Comparison of ENCODE assay signal across 15 mouse cellular contexts in the genomic region with DNA sequence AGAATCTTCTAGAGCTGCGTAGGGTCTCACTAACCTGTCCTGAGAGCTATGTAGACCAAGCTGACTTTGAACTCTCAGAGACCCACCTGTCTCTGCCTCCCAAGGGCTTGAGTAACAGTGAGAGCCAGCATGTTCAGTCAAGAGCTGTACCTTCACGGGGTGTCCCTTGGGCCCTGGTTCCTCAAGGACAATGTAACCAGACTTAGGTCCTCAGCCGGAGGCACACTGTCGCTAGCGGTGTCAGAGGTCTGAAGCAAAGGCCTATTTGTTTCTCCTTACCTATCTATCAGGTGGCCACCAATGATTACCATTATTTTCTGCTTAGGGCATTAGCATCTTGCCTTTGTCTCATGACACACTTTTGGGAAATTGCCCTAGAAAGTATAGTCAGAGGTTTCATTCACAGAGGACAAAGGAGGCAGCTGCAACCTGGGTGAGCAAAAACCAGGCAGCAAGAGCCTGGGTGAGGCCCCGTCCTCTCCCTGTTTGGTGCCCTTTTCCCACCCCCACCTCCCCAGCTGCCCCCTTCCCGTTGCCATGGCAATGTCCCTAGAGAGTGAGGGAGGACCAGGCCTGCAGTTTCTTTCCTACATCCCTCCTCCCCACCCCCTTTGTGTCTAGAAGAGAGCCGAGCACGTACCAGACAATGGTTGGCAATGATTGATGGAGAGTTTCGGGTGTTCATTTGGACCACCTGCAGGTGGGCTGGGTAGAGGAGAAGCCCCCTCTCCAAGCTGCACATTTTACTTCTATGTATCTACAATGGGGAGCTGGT.
DNase-seq lines count a peak whose midpoint lies in the region; ATAC-seq and TF ChIP-seq lines count a peak whose summit lies in the region.
"Had no signal": no experiment of that assay in that cellular context is flagged by ENCODE, and none has a peak within 500 bp of the region (broad histone marks: within the 10 kb centered on the region; RNA-seq: fewer than 3 reads in every experiment).

No protein-coding gene starts in this region.

- DNase-seq in left cerebral cortex, postnatal 4 days: peak; percentile 47
- DNase-seq in left cerebral cortex, adult 2 months (ENCODE audit: extremely low spot score in 1 of 2, low spot score in 2 of 2): no peak
- DNase-seq in forebrain, postnatal 0 days: no peak
- DNase-seq in retina, embryonic 14.5 days (ENCODE audit: low spot score): peak; percentile 36
- DNase-seq in kidney, postnatal 10 days: no peak
- no peak for DNase-seq in frontal cortex, postnatal 25 days (ENCODE audit: low spot score in 2 of 2)
- DNase-seq in B cell, adult 2 months: no peak
- DNase-seq: cerebellum, adult 11-12 months; heart, postnatal 36 days; kidney, adult 9 months; layer of hippocampus, adult 9-11 months; thymus, postnatal 14 days had no signal

- intact Hi-C loops in left cerebral cortex, postnatal 4 days (cut with DNase I): no loop called here
- intact Hi-C loops in left cerebral cortex, adult 2 months (cut with DNase I): no loop called here

- no peaks in the 10 kb centered on the region for H3K36me3 ChIP-seq in forebrain, postnatal 0 days (ENCODE audit: insufficient read depth)
- no peaks in the 10 kb centered on the region for H3K36me3 ChIP-seq in midbrain, embryonic 12.5 days
- H3K36me3 ChIP-seq: embryonic facial prominence, embryonic 13.5 days; limb, embryonic 10.5 days had no signal

- no peaks in the 10 kb centered on the region for H3K9me3 ChIP-seq in forebrain, postnatal 0 days (ENCODE audit: low read length)
- H3K9me3 ChIP-seq in midbrain, embryonic 12.5 days: no peaks in the 10 kb centered on the region
- H3K9me3 ChIP-seq: embryonic facial prominence, embryonic 13.5 days; limb, embryonic 10.5 days had no signal

- H3K9ac ChIP-seq in forebrain, postnatal 0 days: no peak overlapping the region
- H3K9ac ChIP-seq in midbrain, embryonic 12.5 days (replicated peaks): no peak overlapping the region
- H3K9ac ChIP-seq: embryonic facial prominence, embryonic 13.5 days had no signal

- no peak overlapping the region for H3K27ac ChIP-seq in left cerebral cortex, adult 2 months
- H3K27ac ChIP-seq in forebrain, postnatal 0 days (ENCODE audit: low read depth, low read length): no peak overlapping the region
- H3K27ac ChIP-seq in midbrain, embryonic 12.5 days (replicated peaks): 0 out of 2 replicates have a peak overlapping the region, but pooled peaks have one; percentile 1
- H3K27ac ChIP-seq: embryonic facial prominence, embryonic 13.5 days; limb, embryonic 10.5 days had no signal

- TF ChIP-seq CTCF in left cerebral cortex, adult 2 months (IDR thresholded peaks at IDR 0.05): no peak
- no peak for TF ChIP-seq CTCF in forebrain, postnatal 0 days (IDR thresholded peaks at IDR 0.05; ENCODE audit: low read depth)

- 53% methylated on average over 10 of the region's 10 CpGs for WGBS in forebrain, postnatal 0 days
- 55% methylated on average over 10 of the region's 10 CpGs for WGBS in midbrain, embryonic 12.5 days

- ATAC-seq in forebrain, postnatal 0 days: peak; percentile 50
- ATAC-seq in midbrain, embryonic 12.5 days (ENCODE audit: low FRiP score, low read depth): peak; percentile 87

- no peak overlapping the region for H3K4me3 ChIP-seq in left cerebral cortex, adult 2 months
- no peak overlapping the region for H3K4me3 ChIP-seq in forebrain, postnatal 0 days (ENCODE audit: low read depth, low read length)
- no peak overlapping the region for H3K4me3 ChIP-seq in midbrain, embryonic 12.5 days
- H3K4me3 ChIP-seq: embryonic facial prominence, embryonic 13.5 days; limb, embryonic 10.5 days had no signal

- no peak overlapping the region for H3K4me2 ChIP-seq in forebrain, postnatal 0 days (ENCODE audit: low read depth)
- no peak overlapping the region for H3K4me2 ChIP-seq in midbrain, embryonic 12.5 days (replicated peaks)
- H3K4me2 ChIP-seq: embryonic facial prominence, embryonic 13.5 days had no signal

- no peaks in the 10 kb centered on the region for H3K27me3 ChIP-seq in forebrain, postnatal 0 days (ENCODE audit: insufficient read depth, low read length)
- H3K27me3 ChIP-seq in midbrain, embryonic 12.5 days: peaks cover 8% of the 10 kb centered on the region; the same call in 1 of the 2 replicates
- H3K27me3 ChIP-seq: embryonic facial prominence, embryonic 13.5 days had no signal

- H3K4me1 ChIP-seq in forebrain, postnatal 0 days (ENCODE audit: insufficient read depth): peaks cover 4% of the 10 kb centered on the region; the same call in 1 of the 2 replicates
- peaks cover 15% of the 10 kb centered on the region for H3K4me1 ChIP-seq in midbrain, embryonic 12.5 days
- H3K4me1 ChIP-seq: embryonic facial prominence, embryonic 13.5 days had no signal

Comparison
In these comparisons a context has a peak if more than half of its experiments do, and no peak if none do; other contexts are left out.
1. DNase-seq: peak in left cerebral cortex, postnatal 4 days (single experiment) and retina, embryonic 14.5 days (single experiment); none in left cerebral cortex, adult 2 months (0 of 2), forebrain, postnatal 0 days (single experiment), kidney, postnatal 10 days (single experiment), frontal cortex, postnatal 25 days (0 of 2) and B cell, adult 2 months (0 of 2).